Mouse (Mus musculus): ENCODE data around the gene Ssbp3.

DNA sequence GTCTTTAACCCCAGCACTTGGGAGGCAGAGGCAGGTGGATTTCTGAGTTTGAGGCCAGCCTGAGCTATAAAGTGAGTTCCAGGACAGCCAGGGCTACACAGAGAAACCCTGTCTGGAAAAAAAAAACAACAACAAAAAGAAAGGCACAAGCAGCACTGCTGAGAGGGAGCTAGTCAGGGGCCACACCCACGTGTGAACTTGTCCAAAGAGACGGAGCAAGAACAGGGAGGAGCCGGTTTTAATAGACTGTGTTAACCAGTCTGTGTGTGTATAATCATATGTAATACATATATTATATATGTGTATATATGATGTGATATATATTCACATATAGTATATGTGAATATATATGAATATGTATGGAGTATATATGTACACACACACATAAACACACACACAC, 8.9 kb upstream of the Ssbp3 start:
- TF ChIP-seq POLR2A (IDR thresholded peaks at IDR 0.05; ENCODE audit: borderline replicate concordance, extremely low read depth, low read depth, low read length) (no peak), CTCF (IDR thresholded peaks at IDR 0.05; ENCODE audit: insufficient read depth, low read length) (no peak)

All from lung, adult 2 months (tissue).